8 mouse cellular contexts compared by ENCODE assay signal in genomic region chr2:170129923-170130779, GRCm38 (mm10). TPM values are rescaled to one million over a fixed set of nuclear protein-coding genes. Genes with fewer than 3 reads are reported as not detected.
DNase-seq lines count a peak whose midpoint lies in the region; ATAC-seq and TF ChIP-seq lines count a peak whose summit lies in the region.

No protein-coding gene starts in this region.

- in situ Hi-C loops in Patski (cut with MboI; ENCODE audit: low pct_unique_long_range_greater_than_20kb) = loop anchor here (5.0 to 10.0 kb wide), 2 partner anchors 75 to 382 kb away; no protein-coding TSS in a partner anchor

- under 1% methylated on average over 48 of the region's 48 CpGs for WGBS in forebrain, embryonic 15.5 days
- whole genome bisulfite sequencing in intestine, embryonic 16.5 days = under 1% methylated on average over 48 of the region's 48 CpGs
- 1% methylated on average over 48 of the region's 48 CpGs for WGBS in midbrain, embryonic 14.5 days
- WGBS in cerebellum, adult 2 months = 4% methylated on average over 48 of the region's 48 CpGs

- H3K9ac ChIP-seq in forebrain, embryonic 15.5 days (replicated peaks) = peak overlapping the region; percentile 69
- H3K9ac ChIP-seq in intestine, embryonic 16.5 days (ENCODE audit: low read depth, low read length) = peak overlapping the region; percentile 97
- peak overlapping the region; percentile 69 for H3K9ac ChIP-seq in midbrain, embryonic 14.5 days (replicated peaks; ENCODE audit: low read length)

- DNase-seq in adrenal gland, adult (ENCODE audit: inconsistent age in 2 of 2, low spot score in 1 of 2) = peak; percentile 68 to 83
- DNase-seq in adrenal gland, postnatal 4 days (ENCODE audit: low spot score in 2 of 2) = no peak
- DNase-seq in Patski (ENCODE audit: low read depth, low spot score) = no peak
- DNase-seq in midbrain, embryonic 14.5 days = peak; percentile 62
- peak; percentile 66 to 74 for DNase-seq in thymus, postnatal 36 days
- DNase-seq in cerebellum, adult 2 months = no peak

- no peaks in the 10 kb centered on the region for H3K27me3 ChIP-seq in Patski
- no peaks in the 10 kb centered on the region for H3K27me3 ChIP-seq in forebrain, embryonic 15.5 days
- no peaks in the 10 kb centered on the region for H3K27me3 ChIP-seq in intestine, embryonic 16.5 days (replicated peaks; ENCODE audit: control insufficient read depth, insufficient read depth, low read length)
- no peaks in the 10 kb centered on the region for H3K27me3 ChIP-seq in midbrain, embryonic 14.5 days (ENCODE audit: control insufficient read depth, insufficient read depth, low read length)
- H3K27me3 ChIP-seq in cerebellum, adult 2 months (ENCODE audit: control insufficient read depth, insufficient read depth, low read length) = peaks cover 8% of the 10 kb centered on the region; the same call in 1 of the 2 replicates

- H3K36me3 ChIP-seq in forebrain, embryonic 15.5 days = no peaks in the 10 kb centered on the region
- H3K36me3 ChIP-seq in intestine, embryonic 16.5 days (ENCODE audit: control insufficient read depth, insufficient read depth, low read length) = no peaks in the 10 kb centered on the region
- no peaks in the 10 kb centered on the region for H3K36me3 ChIP-seq in midbrain, embryonic 14.5 days (ENCODE audit: control insufficient read depth, insufficient read depth, low read length)

- no peak for TF ChIP-seq CTCF in Patski (IDR thresholded peaks at IDR 0.05)
- no peak for TF ChIP-seq CTCF in cerebellum, adult 2 months (IDR thresholded peaks at IDR 0.05; ENCODE audit: borderline replicate concordance, insufficient read depth, low read depth, low read length)

- TF ChIP-seq POLR2A in cerebellum, adult 2 months (IDR thresholded peaks at IDR 0.05; ENCODE audit: borderline replicate concordance, insufficient read depth, low read length) = no peak

- peaks cover 65% of the 10 kb centered on the region for H3K4me1 ChIP-seq in forebrain, embryonic 15.5 days
- H3K4me1 ChIP-seq in intestine, embryonic 16.5 days (ENCODE audit: control insufficient read depth, insufficient read depth, low read length) = peaks cover 43% of the 10 kb centered on the region
- peaks cover 18% of the 10 kb centered on the region for H3K4me1 ChIP-seq in midbrain, embryonic 14.5 days (ENCODE audit: control insufficient read depth, insufficient read depth, low read length)
- no peaks in the 10 kb centered on the region for H3K4me1 ChIP-seq in cerebellum, adult 2 months (ENCODE audit: control insufficient read depth, insufficient read depth, low read length)

- ATAC-seq in Patski = peak; percentile 20
- ATAC-seq in forebrain, embryonic 15.5 days (replicated peaks) = peak; percentile 36
- peak; percentile 31 for ATAC-seq in intestine, embryonic 16.5 days
- ATAC-seq in midbrain, embryonic 14.5 days (ENCODE audit: low FRiP score, low TSS enrichment) = peak; percentile 38

- H3K9me3 ChIP-seq in forebrain, embryonic 15.5 days = no peaks in the 10 kb centered on the region
- no peaks in the 10 kb centered on the region for H3K9me3 ChIP-seq in intestine, embryonic 16.5 days (ENCODE audit: control insufficient read depth, low read length)
- H3K9me3 ChIP-seq in midbrain, embryonic 14.5 days (ENCODE audit: control insufficient read depth, low read length) = no peaks in the 10 kb centered on the region

- CTCF ChIA-PET in Patski (lab: Charles Lee) = interaction anchor here (1.6 kb wide), 1 partner anchor 89 kb away, joined by 5 read pairs; no protein-coding TSS in a partner anchor

- POLR2A ChIA-PET in Patski (lab: Charles Lee) = interaction anchor here (0.6 to 1.5 kb wide), 3 partner anchors 12 to 221 kb away, joined by 3 to 4 read pairs (median 4); partner anchors contain the start of gene Zfp217

- H3K4me3 ChIP-seq in forebrain, embryonic 15.5 days = peak overlapping the region; percentile 85
- peak overlapping the region; percentile 90 for H3K4me3 ChIP-seq in intestine, embryonic 16.5 days (ENCODE audit: low read length)
- H3K4me3 ChIP-seq in midbrain, embryonic 14.5 days (replicated peaks; ENCODE audit: low read depth, low read length) = peak overlapping the region; percentile 73
- H3K4me3 ChIP-seq in cerebellum, adult 2 months (replicated peaks; ENCODE audit: insufficient read depth, low read depth, low read length) = no peak overlapping the region

- peak overlapping the region; percentile 74 for H3K4me2 ChIP-seq in forebrain, embryonic 15.5 days (replicated peaks)
- peak overlapping the region; percentile 82 for H3K4me2 ChIP-seq in intestine, embryonic 16.5 days (ENCODE audit: low read depth, low read length)
- peak overlapping the region; percentile 71 for H3K4me2 ChIP-seq in midbrain, embryonic 14.5 days (ENCODE audit: low read length)

- peak overlapping the region; percentile 72 for H3K27ac ChIP-seq in forebrain, embryonic 15.5 days (replicated peaks)
- peak overlapping the region; percentile 97 for H3K27ac ChIP-seq in intestine, embryonic 16.5 days (ENCODE audit: low read length)
- H3K27ac ChIP-seq in midbrain, embryonic 14.5 days (replicated peaks; ENCODE audit: low read depth, low read length) = peak overlapping the region; percentile 70
- H3K27ac ChIP-seq in cerebellum, adult 2 months (ENCODE audit: insufficient read depth, low read length) = no peak overlapping the region

RNA-seq across cellular contexts. Expression of gene Zfp217, which starts 17.8 kb away (rescaled TPM):
- total RNA-seq in adrenal gland, postnatal 4 days (2021) = 10 to 100 TPM; 34.9 to 37.9 TPM
- polyA plus RNA-seq in Patski (2021) = 26.7 TPM
- 1.4 and 1.9 TPM in 2 replicates for polyA plus RNA-seq in forebrain, embryonic 15.5 days (2015; fragmentation: Nextera tagmentation; extraction: Ambion mirVana)
- polyA plus RNA-seq in intestine, embryonic 16.5 days (2015; fragmentation: Nextera tagmentation; extraction: Ambion mirVana) = 2.4 and 2.9 TPM in 2 replicates
- polyA plus RNA-seq in midbrain, embryonic 14.5 days (2014; fragmentation: Nextera tagmentation; extraction: Ambion mirVana) = 1.8 TPM in 2 replicates
- polyA plus RNA-seq in cerebellum, adult 2 months (2012; rRNA removed) = 0.93 and 0.98 TPM in 2 replicates

Comparison
In these comparisons a context has a peak if more than half of its experiments do, and no peak if none do; other contexts are left out.
1. DNase-seq: peak in adrenal gland, adult (2 of 2), midbrain, embryonic 14.5 days (single experiment) and thymus, postnatal 36 days (2 of 2); none in adrenal gland, postnatal 4 days (0 of 2), Patski (single experiment) and cerebellum, adult 2 months (0 of 2).
2. Peak in every context shown above with its lines, with median percentiles within 50 percentile points of each other: ATAC-seq, H3K4me2 ChIP-seq and H3K9ac ChIP-seq.